Mouse (Mus musculus) adipose tissue, adult 10 weeks (tissue): ENCODE results near the gene Tmem92. TPM values are rescaled to one million over a fixed set of nuclear protein-coding genes. Genes with fewer than 3 reads are reported as not detected.

Experiments
- polyA plus RNA-seq: library from polyadenylated mRNA; stranded (reverse); fragments of 350-450 nt; fragmentation: Illumina TruSeq; extraction: RNeasy Lipid Tissue Mini Kit (QIAGEN cat#74804); gene quantifications from one replicate; pipeline ENCODE4 v1.2.3, GENCODE M21; 2014; ENCODE audit warnings: low read depth, low replicate concordance

Gene Tmem92
- polyA plus RNA-seq = not detected

GRCm38 (mm10) chr11:94782603-94783002 lies at the start of gene Tmem92:
Gene Tmem92, minus strand, starts transcription at chr11:94782703.

GRCm38 (mm10) chr11:94741732-94742272 lies 40.7 kb downstream of the Tmem92 start, which contains the start of gene Cdc34b:
Gene Cdc34b, plus strand, starts transcription at chr11:94741782.

Other genes starting within 250 kb of the Tmem92 start
- gene Rsad1, start 233.4 kb downstream of the Tmem92 start, polyA plus RNA-seq = 5.9 TPM
- 3.5 TPM for gene Chad, start 217.7 kb downstream of the Tmem92 start, polyA plus RNA-seq
- gene Acsf2, start 180.8 kb downstream of the Tmem92 start, polyA plus RNA-seq = 17.7 TPM
- gene Lrrc59, start 152.9 kb downstream of the Tmem92 start, polyA plus RNA-seq = 90.2 TPM
- 85.4 TPM for gene Mrpl27, start 128.9 kb downstream of the Tmem92 start, polyA plus RNA-seq
- 0.24 TPM for gene Eme1, start 128.7 kb downstream of the Tmem92 start, polyA plus RNA-seq
- 18.0 TPM for gene Xylt2, start 105.2 kb downstream of the Tmem92 start, polyA plus RNA-seq
- not detected for gene Gm11541, start 78.2 kb downstream of the Tmem92 start, polyA plus RNA-seq
- not detected for gene Cdc34b, start 40.9 kb downstream of the Tmem92 start, polyA plus RNA-seq
- gene Col1a1, start 153.5 kb upstream of the Tmem92 start, polyA plus RNA-seq = 183 TPM
- gene Hils1, start 184.9 kb upstream of the Tmem92 start, polyA plus RNA-seq = 14.7 TPM
- 1.7 TPM for gene Sgca, start 193.6 kb upstream of the Tmem92 start, polyA plus RNA-seq
- 66.1 TPM for gene Ppp1r9b, start 208.3 kb upstream of the Tmem92 start, polyA plus RNA-seq
- gene Samd14, start 227.2 kb upstream of the Tmem92 start, polyA plus RNA-seq = 4.3 TPM